Mouse (Mus musculus) stomach, embryonic 16.5 days (tissue): ENCODE measurements around the gene Ttc9b. TPM values are rescaled to one million over a fixed set of nuclear protein-coding genes. Genes with fewer than 3 reads are reported as not detected.
A peak's percentile ranks its signal among the peaks of the same experiment; 100 is the strongest.

ENCODE experiments used
- ATAC-seq: fragments of 200-750 bp; cut with Nextera tagmentation; 2 replicates; pipeline ENCODE4 v1.8.0; 2017; ENCODE audit warnings: moderate number of reproducible peaks, moderate TSS enrichment; ENCODE audit not compliant: insufficient read depth, low FRiP score
- H3K27ac ChIP-seq: fragments of 300-500 bp; sonication (generic); 2 replicates; pipeline ENCODE4 v1.5.1; 2014; ENCODE audit warnings: low read length
- H3K27me3 ChIP-seq: fragments of 300-500 bp; sonication (generic); 2 replicates; pipeline ENCODE4 v1.6.1; 2014; ENCODE audit warnings: low read length, control low read depth, mixed read lengths; ENCODE audit not compliant: control insufficient read depth, insufficient read depth
- H3K36me3 ChIP-seq: fragments of 300-500 bp; sonication (generic); 2 replicates; pipeline ENCODE4 v1.6.1; 2014; ENCODE audit warnings: low read length; ENCODE audit not compliant: control insufficient read depth, insufficient read depth
- H3K4me1 ChIP-seq: fragments of 300-500 bp; sonication (generic); 2 replicates; pipeline ENCODE4 v1.6.1; 2014; ENCODE audit warnings: low read length, control low read depth, mixed read lengths; ENCODE audit not compliant: control insufficient read depth, insufficient read depth
- H3K4me2 ChIP-seq: fragments of 300-500 bp; sonication (generic); 2 replicates; pipeline ENCODE4 v1.6.1; 2014; ENCODE audit warnings: low read depth, low read length, mixed read lengths
- H3K4me3 ChIP-seq: fragments of 300-500 bp; sonication (generic); replicated peaks from 2 replicates; pipeline ENCODE4 v1.5.1; 2014; ENCODE audit warnings: mild to moderate bottlenecking, low read length
- H3K9ac ChIP-seq: fragments of 300-500 bp; sonication (generic); 2 replicates; pipeline ENCODE4 v1.6.1; 2014; ENCODE audit warnings: low read length
- H3K9me3 ChIP-seq: fragments of 300-500 bp; sonication (generic); replicated peaks from 2 replicates; pipeline ENCODE4 v1.6.1; 2016; ENCODE audit warnings: low read length, control low read depth; ENCODE audit not compliant: control insufficient read depth
- WGBS: fragments of 180-500 bp; shearing (Covaris S2); extraction: QIAGEN DNeasy Blood & Tissue Kit; methylation state at CpG from one replicate; pipeline ENCODE4 v1.1.7; 2014; 5-methylcytosine and 5-hydroxymethylcytosine counted together
- polyA plus RNA-seq: library from polyadenylated mRNA; unstranded; fragments of >200 nt; fragmentation: Nextera tagmentation; extraction: Ambion mirVana; gene quantifications from 2 replicates; pipeline ENCODE4 v1.2.1, GENCODE M21; 2015

Ttc9b gene
- polyA plus RNA-seq, 1 experiment from 2014 or later, result 0.94 TPM

DNA sequence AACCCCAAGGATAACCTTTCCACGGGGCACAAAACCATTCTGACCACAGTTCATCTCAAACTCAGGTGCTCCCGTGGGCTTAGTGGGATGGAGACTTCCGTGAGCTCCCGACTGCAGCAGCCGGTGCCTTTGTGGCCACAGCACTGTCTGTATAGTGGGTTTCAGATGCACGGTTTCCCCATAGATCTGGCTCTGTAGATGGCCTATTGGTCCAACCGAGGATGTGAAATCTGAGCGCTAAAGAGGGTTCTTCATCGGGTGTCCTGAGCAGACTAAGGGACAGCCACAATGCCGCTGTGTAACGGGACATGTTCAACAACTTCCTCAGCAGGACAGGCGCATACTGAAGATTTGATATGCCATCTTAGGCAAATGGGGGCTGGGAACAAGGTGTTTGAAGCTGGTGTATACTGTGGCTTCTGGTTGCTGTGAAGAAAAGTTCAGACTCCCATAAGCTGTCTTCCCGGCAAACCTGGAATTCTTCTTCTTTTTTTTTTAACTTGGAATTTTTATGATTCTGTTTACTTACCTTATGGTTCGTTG lies 34.6 kb downstream of the Ttc9b start:
- H3K27ac ChIP-seq, result peak overlapping the region; percentile 81
- H3K4me3 ChIP-seq, result peak overlapping the region; percentile 64
- H3K9ac ChIP-seq, result peak overlapping the region; percentile 78
- peak overlapping the region; percentile 85 for H3K4me2 ChIP-seq
- no peaks in the 10 kb centered on the region for H3K9me3 ChIP-seq
- H3K27me3 ChIP-seq, result no peaks in the 10 kb centered on the region
- peaks cover 10% of the 10 kb centered on the region for H3K4me1 ChIP-seq
- ATAC-seq, result no peak
- no peaks in the 10 kb centered on the region for H3K36me3 ChIP-seq
- WGBS, result 31% methylated on average over 14 of the region's 14 CpGs

DNA sequence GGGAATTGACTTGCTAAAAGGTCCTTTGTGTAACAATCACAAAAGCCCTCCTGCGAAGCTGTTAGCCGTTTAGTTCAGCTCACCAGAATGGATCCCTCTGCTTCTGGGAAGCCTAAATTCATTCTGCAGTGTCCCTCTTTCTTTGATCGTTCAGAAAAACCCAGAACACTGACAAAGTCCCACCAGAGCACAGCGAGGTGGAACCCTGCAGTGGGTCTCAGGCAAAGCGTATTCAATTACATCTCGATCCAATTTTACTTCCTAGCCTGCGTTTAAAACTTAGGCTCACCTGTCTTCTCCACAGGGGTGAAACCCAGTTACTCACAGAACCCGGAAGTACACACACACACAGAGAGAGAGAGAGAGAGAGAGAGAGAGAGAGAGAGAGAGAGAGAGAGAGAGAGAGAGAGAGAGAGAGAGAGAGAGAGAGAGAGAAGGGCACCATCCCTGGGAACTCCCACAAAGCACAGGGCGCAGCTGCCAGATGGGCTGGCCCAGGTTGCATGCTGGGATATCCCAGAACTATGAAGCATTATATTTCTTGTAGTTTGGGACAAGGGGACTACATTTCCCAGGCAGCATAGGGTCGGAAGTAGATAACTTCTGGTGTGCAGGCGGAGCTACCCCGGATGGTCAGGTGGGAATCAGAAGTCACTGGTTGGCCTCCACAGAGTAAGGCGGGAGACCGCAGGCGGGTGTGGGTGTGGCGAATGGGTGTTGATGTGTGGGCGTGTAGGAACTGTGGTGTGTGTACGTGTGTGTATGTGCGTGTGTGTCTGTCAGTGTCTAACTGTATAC lies 35.3 kb downstream of the Ttc9b start, which contains the start of gene Zfp607b:
TSS of gene Zfp607b (plus strand) at position 526 of the 798 bp plus-strand sequence.
- peak; percentile 99 for ATAC-seq
- Histone ChIP-seq H3K4me2 (peak within 1 kb of the TSS; percentile 85), H3K4me3 (peak within 1 kb of the TSS; percentile 64), H3K27me3 (no peaks in the 10 kb centered on the region), H3K36me3 (no peaks in the 10 kb centered on the region), H3K9me3 (no peaks in the 10 kb centered on the region), H3K9ac (peak within 1 kb of the TSS; percentile 78), H3K27ac (peak within 1 kb of the TSS; percentile 81), H3K4me1 (peaks cover 10% of the 10 kb centered on the region)
- under 1% methylated on average over 19 of the region's 19 CpGs for WGBS

DNA sequence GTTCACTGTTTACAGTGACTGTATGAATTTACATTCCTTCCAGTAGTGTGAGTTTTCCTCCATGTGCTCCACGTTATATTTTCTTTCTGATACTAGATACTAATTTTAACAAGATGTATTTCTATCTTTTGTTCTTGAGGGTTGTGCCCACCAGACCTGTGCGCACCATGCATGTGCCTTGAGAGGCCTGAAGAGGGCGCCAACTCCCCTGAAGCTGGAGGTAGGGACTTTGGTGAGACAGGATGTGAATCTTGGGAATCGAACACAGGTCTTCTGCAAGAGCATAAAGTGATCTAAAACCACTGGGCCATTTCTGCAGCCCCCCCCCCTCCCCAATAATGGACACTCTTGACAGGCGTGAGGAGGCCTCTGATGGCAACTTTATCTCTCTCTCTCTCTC lies 37.4 kb downstream of the Ttc9b start:
- Histone ChIP-seq H3K4me1 (peaks cover 10% of the 10 kb centered on the region), H3K9ac (no peak overlapping the region), H3K27ac (no peak overlapping the region), H3K4me2 (no peak overlapping the region), H3K36me3 (no peaks in the 10 kb centered on the region), H3K9me3 (no peaks in the 10 kb centered on the region), H3K4me3 (no peak overlapping the region), H3K27me3 (no peaks in the 10 kb centered on the region)
- 49% methylated on average over 5 of the region's 5 CpGs for WGBS
- no peak for ATAC-seq

DNA sequence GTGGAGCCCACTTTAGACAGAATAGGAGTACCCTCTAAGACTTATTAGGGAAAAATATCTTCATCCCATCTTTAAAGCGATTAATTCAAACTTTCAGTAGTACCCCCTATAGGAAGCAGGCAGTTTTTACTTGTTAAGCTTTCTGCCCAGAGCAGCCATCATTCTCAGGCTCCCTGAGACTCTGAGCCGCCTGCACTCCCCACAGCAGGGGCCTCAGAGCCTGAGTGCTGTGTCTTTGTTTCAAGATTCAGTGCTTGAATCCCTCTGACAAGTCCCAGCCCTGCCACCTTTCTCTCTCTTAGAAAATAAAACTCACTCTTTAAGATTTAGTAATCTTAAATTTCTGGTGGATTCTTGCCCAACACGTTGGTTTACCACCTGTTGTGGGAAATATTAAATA lies 43.0 kb downstream of the Ttc9b start:
- Histone ChIP-seq H3K36me3 (no peaks in the 10 kb centered on the region), H3K4me3 (no peak overlapping the region), H3K27ac (no peak overlapping the region), H3K27me3 (no peaks in the 10 kb centered on the region), H3K4me1 (no peaks in the 10 kb centered on the region), H3K9me3 (no peaks in the 10 kb centered on the region), H3K4me2 (no peak overlapping the region), H3K9ac (no peak overlapping the region)
- no peak for ATAC-seq
- 56% methylated on average over 3 of the region's 3 CpGs for WGBS

Other genes with a start within 250 kb of the Ttc9b start
- 0.50 and 0.57 TPM in 2 replicates for gene Sptbn4, start 206.2 kb upstream of the Ttc9b start, polyA plus RNA-seq
- 112 and 113 TPM in 2 replicates for gene Blvrb, start 205.9 kb upstream of the Ttc9b start, polyA plus RNA-seq
- gene Sertad3, start 180.1 kb upstream of the Ttc9b start, polyA plus RNA-seq, result 38.1 and 39.4 TPM in 2 replicates
- gene Sertad1, start 167.0 kb upstream of the Ttc9b start, polyA plus RNA-seq, result 42.0 and 45.9 TPM in 2 replicates
- gene Prx, start 154.6 kb upstream of the Ttc9b start, polyA plus RNA-seq, result 3.7 and 4.0 TPM in 2 replicates
- 0.35 and 0.79 TPM in 2 replicates for gene Hipk4, start 130.6 kb upstream of the Ttc9b start, polyA plus RNA-seq
- gene Pld3, start 100.7 kb upstream of the Ttc9b start, polyA plus RNA-seq, result 93.5 and 107 TPM in 2 replicates
- gene 2310022A10Rik, start 100.7 kb upstream of the Ttc9b start, polyA plus RNA-seq, result 23.0 and 25.6 TPM in 2 replicates
- 79.0 and 84.6 TPM in 2 replicates for gene Akt2, start 62.4 kb upstream of the Ttc9b start, polyA plus RNA-seq
- gene Map3k10, start 20.7 kb downstream of the Ttc9b start, polyA plus RNA-seq, result 2.7 and 4.1 TPM in 2 replicates
- 2.5 and 4.1 TPM in 2 replicates for gene Zfp607b, start 35.4 kb downstream of the Ttc9b start, polyA plus RNA-seq
- gene Zfp60, start 77.5 kb downstream of the Ttc9b start, polyA plus RNA-seq, result 27.8 and 28.2 TPM in 2 replicates
- 1.9 and 2.5 TPM in 2 replicates for gene Zfp626, start 153.3 kb downstream of the Ttc9b start, polyA plus RNA-seq
- 6.4 and 6.7 TPM in 2 replicates for gene Zfp59, start 184.7 kb downstream of the Ttc9b start, polyA plus RNA-seq
- gene Zfp607a, start 203.6 kb downstream of the Ttc9b start, polyA plus RNA-seq, result 3.9 and 4.6 TPM in 2 replicates